In the genomic region with DNA sequence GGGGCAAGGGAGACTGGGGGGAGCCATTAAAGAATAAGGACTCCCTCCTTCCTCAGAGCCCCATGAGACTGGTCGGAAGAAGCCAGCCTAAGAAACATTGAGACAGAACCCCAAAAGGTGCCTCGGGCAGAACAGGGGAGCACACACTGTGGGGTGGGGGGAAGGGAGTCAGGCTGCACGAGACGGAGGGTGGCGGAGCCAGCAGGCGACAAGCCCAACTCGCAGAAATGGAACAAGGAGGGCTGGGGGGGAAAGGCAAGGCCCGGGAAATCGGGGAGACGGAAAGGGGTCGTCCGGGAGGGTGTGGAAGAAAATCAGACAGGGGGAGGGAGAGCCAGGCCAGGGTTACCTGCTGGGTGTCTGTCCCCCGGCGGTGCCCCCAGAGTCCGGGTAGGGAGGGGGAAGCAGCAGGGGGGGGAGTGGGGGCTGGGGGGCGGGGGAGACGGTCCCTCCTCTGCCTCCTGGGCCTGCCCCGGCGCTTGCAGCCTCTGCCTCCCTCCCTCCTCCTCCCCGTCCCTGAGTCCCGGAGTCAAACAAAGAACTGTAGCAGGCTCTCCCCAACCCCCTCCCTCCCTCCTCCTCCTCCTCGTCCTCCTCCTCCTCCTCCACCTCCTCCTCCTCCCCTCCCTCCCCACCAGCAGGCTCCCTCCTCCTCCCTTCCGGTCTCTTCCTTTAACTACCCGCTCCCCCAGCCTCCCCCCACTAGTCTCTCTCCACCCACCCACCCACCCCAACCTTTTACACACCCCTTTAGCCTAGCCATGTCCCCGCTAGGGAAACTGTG, we compare ENCODE assay signal across 8 mouse cellular contexts. TPM values are rescaled to one million over a fixed set of nuclear protein-coding genes. Genes with fewer than 3 reads are reported as not detected.
A peak's percentile ranks its signal among the peaks of the same experiment; 100 is the strongest.
DNase-seq lines count a peak whose midpoint lies in the region; ATAC-seq and TF ChIP-seq lines count a peak whose summit lies in the region.

No protein-coding gene starts in this region.

- peak overlapping the region; percentile 52 for H3K4me2 ChIP-seq in CH12.LX (ENCODE audit: insufficient read depth, low read depth, poor library complexity, severe bottlenecking)
- peak overlapping the region; percentile 82 for H3K4me2 ChIP-seq in heart, embryonic 14.5 days (ENCODE audit: low read length)

- H3K9me3 ChIP-seq in CH12.LX (replicated peaks; ENCODE audit: low read length), result no peaks in the 10 kb centered on the region
- H3K9me3 ChIP-seq in heart, embryonic 14.5 days (ENCODE audit: control insufficient read depth, low read length), result no peaks in the 10 kb centered on the region

- dilution Hi-C loops in CH12.LX (cut with MboI; ENCODE audit: extremely low pct_ligation_motif_present, extremely low pct_unique_long_range_greater_than_20kb, low sequenced_read_pairs), result no loop called here

- DNase-seq in 416B (ENCODE audit: low read depth) (peak; percentile 88), CH12.LX (ENCODE audit: extremely low read depth) (no peak)
- peak; percentile 73 to 81 for DNase-seq in cerebellum, postnatal 25 days
- peak; percentile 84 for DNase-seq in kidney, postnatal 10 days
- DNase-seq in mesoderm, embryonic 11.5 days (ENCODE audit: low read depth, low spot score), result peak; percentile 88
- DNase-seq in thymus, adult 18-20 months, result peak; percentile 57 to 74
- no peak for DNase-seq in spleen, postnatal 14 days (ENCODE audit: low spot score in 2 of 2)

- peak overlapping the region; percentile 77 for H3K9ac ChIP-seq in CH12.LX (ENCODE audit: insufficient read depth, low read depth)
- H3K9ac ChIP-seq in heart, embryonic 14.5 days (ENCODE audit: low read length), result peak overlapping the region; percentile 97

- no peak for ATAC-seq in heart, embryonic 14.5 days (ENCODE audit: insufficient number of reproducible peaks, insufficient read depth, low FRiP score, low read depth)

- no peak for TF ChIP-seq CTCF in CH12.LX (conservative IDR thresholded peaks at IDR 0.05 in 1 of 2, IDR thresholded peaks at IDR 0.05 in 1 of 2; ENCODE audit: low read depth in 2 of 2, low read length in 2 of 2)

- TF ChIP-seq RAD21 in CH12.LX (IDR thresholded peaks at IDR 0.05; ENCODE audit: low read depth, low read length), result no peak

- TF ChIP-seq EP300 in CH12.LX (IDR thresholded peaks at IDR 0.05; ENCODE audit: low read length), result no peak

- H3K36me3 ChIP-seq in CH12.LX (replicated peaks in 1 of 2; ENCODE audit: control insufficient read depth in 1 of 2, insufficient read depth in 1 of 2, low read length in 1 of 2), result no peaks in the 10 kb centered on the region
- H3K36me3 ChIP-seq in heart, embryonic 14.5 days (ENCODE audit: control insufficient read depth, insufficient read depth, low read length), result peaks cover 16% of the 10 kb centered on the region

- H3K27ac ChIP-seq in CH12.LX (ENCODE audit: insufficient read depth, low read depth), result peak overlapping the region; percentile 92
- H3K27ac ChIP-seq in heart, embryonic 14.5 days (replicated peaks in 1 of 2; ENCODE audit: control insufficient read depth in 1 of 2, insufficient read depth in 1 of 2, low read depth in 2 of 2, low read length in 2 of 2), result peak overlapping the region; percentile 94 to 98

- peaks cover 43% of the 10 kb centered on the region for H3K27me3 ChIP-seq in CH12.LX (replicated peaks)
- peaks cover 3% of the 10 kb centered on the region for H3K27me3 ChIP-seq in heart, embryonic 14.5 days (ENCODE audit: control insufficient read depth, insufficient read depth, low read length)

- peak overlapping the region in 2 of 3 experiments; percentile 28 to 62 for H3K4me3 ChIP-seq in CH12.LX (replicated peaks in 1 of 3; ENCODE audit: low read depth in 2 of 3, low read length in 2 of 3, poor library complexity in 1 of 3)
- peak overlapping the region; percentile 63 to 80 for H3K4me3 ChIP-seq in heart, embryonic 14.5 days (ENCODE audit: control insufficient read depth in 1 of 2, insufficient read depth in 1 of 2, low read depth in 1 of 2, low read length in 2 of 2)

- WGBS in heart, embryonic 14.5 days, result 1% methylated on average over 15 of the region's 25 CpGs

- in situ Hi-C loops in CH12.LX (cut with MboI; ENCODE audit: low pct_ligation_motif_present, low pct_unique_long_range_greater_than_20kb, low sequenced_read_pairs), result no loop called here

- H3K79me2 ChIP-seq in CH12.LX (replicated peaks; ENCODE audit: control insufficient read depth, extremely low read depth, insufficient read depth, poor library complexity, severe bottlenecking), result no peaks in the 10 kb centered on the region

- H3K4me1 ChIP-seq in CH12.LX (ENCODE audit: control insufficient read depth in 1 of 2, insufficient read depth in 2 of 2), result peaks cover 41 to 82% of the 10 kb centered on the region in 2 experiments
- H3K4me1 ChIP-seq in heart, embryonic 14.5 days (ENCODE audit: control insufficient read depth in 2 of 2, insufficient read depth in 2 of 2, low read length in 2 of 2), result peaks cover 45 to 63% of the 10 kb centered on the region in 2 experiments

- TF ChIP-seq POLR2A in CH12.LX (IDR thresholded peaks at IDR 0.05; ENCODE audit: low read depth, low read length), result no peak

TF ChIP-seq in CH12.LX, 34 proteins besides CTCF, POLR2A, EP300 and RAD21:
- TF ChIP-seq BHLHE40 (IDR thresholded peaks at IDR 0.05; ENCODE audit: low read depth, low read length), result peak; percentile 62
- no peak for TF ChIP-seq CHD1 (IDR thresholded peaks at IDR 0.05; ENCODE audit: low read depth, low read length)
- no peak for TF ChIP-seq MEF2A (IDR thresholded peaks at IDR 0.05; ENCODE audit: borderline replicate concordance, low read depth, low read length)
- TF ChIP-seq MYC (IDR thresholded peaks at IDR 0.05; ENCODE audit: low read depth, low read length), result no peak
- 0 out of 2 replicates have a peak, but pooled peaks have one; percentile 6 for TF ChIP-seq TCF12 (IDR thresholded peaks at IDR 0.05; ENCODE audit: low read depth, low read length)
- TF ChIP-seq MAZ (IDR thresholded peaks at IDR 0.05; ENCODE audit: low read depth, low read length), result peak; percentile 15
- no peak for TF ChIP-seq UBTF (IDR thresholded peaks at IDR 0.05; ENCODE audit: low read depth, low read length)
- no peak for TF ChIP-seq USF1 (IDR thresholded peaks at IDR 0.05; ENCODE audit: low read depth, low read length)
- no peak for TF ChIP-seq POLR2AphosphoS2 (IDR thresholded peaks at IDR 0.05; ENCODE audit: low read depth, low read length)

RNA-seq across cellular contexts. Expression of gene Kdm6b, which starts 2.4 kb away (rescaled TPM):
- total RNA-seq in CH12.LX (2012; rRNA removed) (2.9 and 5.7 TPM in 2 replicates), CH12.LX (2014; rRNA removed) (0.36 and 0.66 TPM in 2 replicates)
- 6.0 and 7.2 TPM in 2 replicates for polyA plus RNA-seq in CH12.LX (2012; ENCODE audit: insufficient read length, low read depth)
- 18.0 and 22.0 TPM in 2 replicates for polyA plus RNA-seq in heart, embryonic 14.5 days (2014; fragmentation: Nextera tagmentation; extraction: Ambion mirVana)

RNA-seq across cellular contexts. Expression of gene Tmem88, which starts 17.8 kb away (rescaled TPM):
- 0.25 and 0.38 TPM in 2 replicates for total RNA-seq in CH12.LX (2012; rRNA removed)
- not detected in 2 replicates for total RNA-seq in CH12.LX (2014; rRNA removed)
- 0.16 and 0.22 TPM in 2 replicates for polyA plus RNA-seq in CH12.LX (2012; ENCODE audit: insufficient read length, low read depth)
- 43.1 and 46.7 TPM in 2 replicates for polyA plus RNA-seq in heart, embryonic 14.5 days (2014; fragmentation: Nextera tagmentation; extraction: Ambion mirVana)

RNA-seq across cellular contexts. Expression of gene Cyb5d1, which starts 20.4 kb away (rescaled TPM):
- total RNA-seq in CH12.LX (2012; rRNA removed), result 28.4 and 37.4 TPM in 2 replicates
- total RNA-seq in CH12.LX (2014; rRNA removed), result 27.3 and 29.3 TPM in 2 replicates
- polyA plus RNA-seq in CH12.LX (2012; ENCODE audit: insufficient read length, low read depth), result 29.5 and 33.2 TPM in 2 replicates
- 19.9 and 22.1 TPM in 2 replicates for polyA plus RNA-seq in heart, embryonic 14.5 days (2014; fragmentation: Nextera tagmentation; extraction: Ambion mirVana)

RNA-seq across cellular contexts. Expression of gene Naa38, which starts 20.6 kb away (rescaled TPM):
- total RNA-seq in CH12.LX (2012; rRNA removed), result 193 and 208 TPM in 2 replicates
- 161 and 201 TPM in 2 replicates for total RNA-seq in CH12.LX (2014; rRNA removed)
- polyA plus RNA-seq in CH12.LX (2012; ENCODE audit: insufficient read length, low read depth), result 137 and 153 TPM in 2 replicates
- polyA plus RNA-seq in heart, embryonic 14.5 days (2014; fragmentation: Nextera tagmentation; extraction: Ambion mirVana), result 158 and 174 TPM in 2 replicates

RNA-seq across cellular contexts. Expression of gene Chd3, which starts 46.7 kb away (rescaled TPM):
- total RNA-seq in CH12.LX (2012; rRNA removed) (66.4 and 69.6 TPM in 2 replicates), CH12.LX (2014; rRNA removed) (30.6 and 31.9 TPM in 2 replicates)
- 87.1 and 92.0 TPM in 2 replicates for polyA plus RNA-seq in CH12.LX (2012; ENCODE audit: insufficient read length, low read depth)
- polyA plus RNA-seq in heart, embryonic 14.5 days (2014; fragmentation: Nextera tagmentation; extraction: Ambion mirVana), result 16.5 TPM in 2 replicates

Comparison
In these comparisons a context has a peak if more than half of its experiments do, and no peak if none do; other contexts are left out.
1. DNase-seq: peak in 416B (single experiment), cerebellum, postnatal 25 days (2 of 2), kidney, postnatal 10 days (single experiment), mesoderm, embryonic 11.5 days (single experiment) and thymus, adult 18-20 months (2 of 2); none in CH12.LX (single experiment) and spleen, postnatal 14 days (0 of 2).
2. RNA of gene Tmem88, which starts 17.8 kb away (polyA plus RNA-seq): 43.1 to 46.7 TPM in heart, embryonic 14.5 days; 0.16 to 0.22 TPM in CH12.LX; every median in the first group is over 10 times any median in the second.